Mouse (Mus musculus): ENCODE results near the gene Cep63. TPM values are rescaled to one million over a fixed set of nuclear protein-coding genes. Genes with fewer than 3 reads are reported as not detected.
A peak's percentile ranks its signal among the peaks of the same experiment; 100 is the strongest.

Gene Cep63
- polyA plus RNA-seq, 1 experiment from 2014 or later: 25.8 TPM

DNA sequence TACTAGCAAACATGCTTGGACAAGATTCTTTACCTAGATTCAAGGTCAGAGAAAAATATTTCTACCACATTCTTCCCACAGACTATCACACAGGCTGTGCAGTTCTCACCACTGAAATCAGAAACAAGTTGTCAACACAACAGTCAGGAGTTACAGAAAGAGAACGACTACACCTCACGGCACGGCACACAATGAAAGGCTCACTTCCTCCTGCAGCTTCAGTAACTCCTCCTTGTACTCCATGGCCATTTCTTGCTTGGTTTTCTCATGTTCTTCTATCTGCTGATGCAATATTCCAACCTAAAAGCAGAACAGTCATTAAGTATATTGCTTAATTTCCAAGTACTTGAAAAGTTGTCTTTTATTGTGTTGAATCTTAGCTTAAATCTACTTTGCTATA, 11.3 kb downstream of the Cep63 start:
- Histone ChIP-seq H3K36me3 (ENCODE audit: control insufficient read depth, insufficient read depth) (peaks cover 30% of the 10 kb centered on the region), H3K27ac (ENCODE audit: low read depth, low read length) (peak overlapping the region; percentile 46), H3K4me3 (ENCODE audit: low read depth, low read length) (no peak overlapping the region), H3K4me1 (replicated peaks; ENCODE audit: control insufficient read depth, insufficient read depth, low read length) (no peaks in the 10 kb centered on the region), H3K9me3 (ENCODE audit: control insufficient read depth) (no peaks in the 10 kb centered on the region), H3K27me3 (replicated peaks; ENCODE audit: control insufficient read depth, insufficient read depth, low read length) (no peaks in the 10 kb centered on the region), H3K4me2 (replicated peaks; ENCODE audit: low read depth) (0 out of 2 replicates have a peak overlapping the region, but pooled peaks have one; percentile 3), H3K9ac (ENCODE audit: low read depth, low read length) (no peak overlapping the region)
- TF ChIP-seq CTCF (IDR thresholded peaks at IDR 0.05; ENCODE audit: low read depth): no peak
- WGBS: 55% methylated on average over 3 of the region's 3 CpGs
- peak; percentile 56; the same call in 1 of the 2 replicates for ATAC-seq

DNA sequence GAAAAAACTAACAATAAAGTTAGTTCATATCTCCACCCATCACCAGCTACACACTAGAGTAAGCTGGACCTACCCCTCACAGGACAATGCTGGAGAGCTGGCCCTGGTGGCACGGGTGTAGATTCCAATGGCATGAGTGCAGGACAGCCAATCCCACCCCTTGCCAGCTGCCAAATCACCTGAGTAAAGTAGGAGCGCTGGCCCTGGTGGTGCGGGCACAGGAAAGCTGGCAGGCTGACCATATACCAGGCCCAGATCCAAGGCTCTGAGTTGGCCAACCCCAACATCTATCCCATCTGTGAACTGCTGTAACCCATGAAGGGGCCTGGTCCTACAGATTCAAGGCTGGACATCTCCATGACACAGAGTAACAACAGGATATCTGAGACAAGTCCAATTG, 17.1 kb downstream of the Cep63 start:
- no peak for TF ChIP-seq CTCF (IDR thresholded peaks at IDR 0.05; ENCODE audit: low read depth)
- H3K36me3 ChIP-seq (ENCODE audit: control insufficient read depth, insufficient read depth): peaks cover 36% of the 10 kb centered on the region
- ATAC-seq: no peak
- H3K9ac ChIP-seq (ENCODE audit: low read depth, low read length): no peak overlapping the region
- H3K9me3 ChIP-seq (ENCODE audit: control insufficient read depth): no peaks in the 10 kb centered on the region
- no peaks in the 10 kb centered on the region for H3K4me1 ChIP-seq (replicated peaks; ENCODE audit: control insufficient read depth, insufficient read depth, low read length)
- no peak overlapping the region for H3K4me2 ChIP-seq (replicated peaks; ENCODE audit: low read depth)
- 90% methylated on average over 3 of the region's 3 CpGs for WGBS
- H3K27me3 ChIP-seq (replicated peaks; ENCODE audit: control insufficient read depth, insufficient read depth, low read length): no peaks in the 10 kb centered on the region
- no peak overlapping the region for H3K27ac ChIP-seq (ENCODE audit: low read depth, low read length)
- no peak overlapping the region for H3K4me3 ChIP-seq (ENCODE audit: low read depth, low read length)

DNA sequence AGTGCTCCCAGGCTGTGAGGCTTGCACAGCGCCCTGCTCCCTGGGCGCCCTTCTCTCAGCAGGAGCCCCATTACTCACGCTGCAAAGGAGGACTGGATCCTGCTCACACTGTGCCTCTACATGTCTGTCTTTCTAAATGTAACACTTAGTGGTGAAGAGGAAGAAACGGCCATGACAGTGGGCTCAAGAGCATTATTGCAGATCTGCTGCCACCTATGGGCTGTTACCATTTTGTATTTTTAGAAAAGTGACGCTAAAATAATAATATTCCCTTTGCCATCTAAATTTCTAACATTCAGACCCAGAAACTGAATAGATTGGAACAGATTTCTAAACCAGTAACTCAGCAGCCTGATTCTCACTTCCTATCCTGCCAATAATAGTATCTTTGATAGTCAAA, 18.9 kb downstream of the Cep63 start:
- no peak for ATAC-seq
- Histone ChIP-seq H3K9me3 (ENCODE audit: control insufficient read depth) (no peaks in the 10 kb centered on the region), H3K4me2 (replicated peaks; ENCODE audit: low read depth) (no peak overlapping the region), H3K9ac (ENCODE audit: low read depth, low read length) (no peak overlapping the region), H3K36me3 (ENCODE audit: control insufficient read depth, insufficient read depth) (peaks cover 28% of the 10 kb centered on the region), H3K4me3 (ENCODE audit: low read depth, low read length) (no peak overlapping the region), H3K27me3 (replicated peaks; ENCODE audit: control insufficient read depth, insufficient read depth, low read length) (no peaks in the 10 kb centered on the region), H3K4me1 (replicated peaks; ENCODE audit: control insufficient read depth, insufficient read depth, low read length) (no peaks in the 10 kb centered on the region), H3K27ac (ENCODE audit: low read depth, low read length) (no peak overlapping the region)
- 70% methylated on average over 5 of the region's 5 CpGs for WGBS
- peak; percentile 55 for TF ChIP-seq CTCF (IDR thresholded peaks at IDR 0.05; ENCODE audit: low read depth)

DNA sequence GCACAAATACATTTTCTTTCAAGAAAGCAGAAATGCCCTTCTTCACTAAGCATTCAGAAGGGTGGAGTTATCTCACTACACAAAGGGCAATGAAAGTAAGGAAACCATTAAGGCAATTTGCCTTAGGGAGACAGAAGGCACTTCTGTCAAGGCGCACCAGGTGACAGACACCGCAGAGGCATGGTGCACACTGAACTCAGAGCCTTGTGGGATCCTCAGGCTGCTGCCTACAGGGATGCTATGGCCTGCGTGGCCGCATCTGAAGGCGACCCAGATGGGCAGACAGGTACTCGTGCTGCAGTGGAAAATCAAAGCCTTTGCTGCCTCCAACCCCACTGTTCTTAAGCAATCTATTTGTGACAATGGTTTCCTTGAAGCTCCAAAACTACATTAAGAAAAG, 21.2 kb downstream of the Cep63 start:
- H3K9me3 ChIP-seq (ENCODE audit: control insufficient read depth): no peaks in the 10 kb centered on the region
- ATAC-seq: no peak
- H3K4me1 ChIP-seq (replicated peaks; ENCODE audit: control insufficient read depth, insufficient read depth, low read length): no peaks in the 10 kb centered on the region
- TF ChIP-seq CTCF (IDR thresholded peaks at IDR 0.05; ENCODE audit: low read depth): no peak
- H3K4me3 ChIP-seq (ENCODE audit: low read depth, low read length): no peak overlapping the region
- H3K27me3 ChIP-seq (replicated peaks; ENCODE audit: control insufficient read depth, insufficient read depth, low read length): no peaks in the 10 kb centered on the region
- WGBS: 95% methylated on average over 6 of the region's 6 CpGs
- no peak overlapping the region for H3K4me2 ChIP-seq (replicated peaks; ENCODE audit: low read depth)
- H3K36me3 ChIP-seq (ENCODE audit: control insufficient read depth, insufficient read depth): peaks cover 18% of the 10 kb centered on the region
- H3K9ac ChIP-seq (ENCODE audit: low read depth, low read length): no peak overlapping the region
- no peak overlapping the region for H3K27ac ChIP-seq (ENCODE audit: low read depth, low read length)

GRCm38 (mm10) chr9:102601666-102602065, 24.7 kb downstream of the Cep63 start:
- no peak for TF ChIP-seq CTCF (IDR thresholded peaks at IDR 0.05; ENCODE audit: low read depth)
- Histone ChIP-seq H3K9me3 (ENCODE audit: control insufficient read depth) (no peaks in the 10 kb centered on the region), H3K27me3 (replicated peaks; ENCODE audit: control insufficient read depth, insufficient read depth, low read length) (no peaks in the 10 kb centered on the region), H3K9ac (ENCODE audit: low read depth, low read length) (no peak overlapping the region), H3K4me1 (replicated peaks; ENCODE audit: control insufficient read depth, insufficient read depth, low read length) (no peaks in the 10 kb centered on the region), H3K4me3 (ENCODE audit: low read depth, low read length) (no peak overlapping the region), H3K4me2 (replicated peaks; ENCODE audit: low read depth) (no peak overlapping the region; the same call in 1 of the 2 replicates), H3K27ac (ENCODE audit: low read depth, low read length) (peak overlapping the region; percentile 81), H3K36me3 (ENCODE audit: control insufficient read depth, insufficient read depth) (peaks cover 16% of the 10 kb centered on the region)
- 41% methylated on average over 2 of the region's 2 CpGs for WGBS
- peak; percentile 74 for ATAC-seq

DNA sequence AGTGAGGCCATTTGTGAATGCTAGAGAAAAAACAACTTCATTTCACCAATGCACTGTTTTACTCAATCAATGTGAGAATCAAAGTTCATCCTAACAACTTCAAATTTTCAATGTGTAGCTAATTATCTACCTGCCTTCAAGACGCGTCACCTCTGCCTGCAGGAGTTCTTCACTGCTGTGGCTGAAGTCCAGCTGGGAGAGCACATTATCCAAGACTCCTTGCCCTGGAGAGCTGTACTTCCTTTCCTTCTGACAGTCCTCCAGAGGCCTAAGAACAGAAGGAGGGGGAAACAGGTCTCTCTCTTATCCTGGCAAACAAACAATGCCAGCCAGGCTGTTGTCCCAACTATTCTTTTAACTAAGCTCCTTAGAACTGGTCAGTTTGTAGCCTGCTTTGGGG, 25.1 kb downstream of the Cep63 start:
- TF ChIP-seq CTCF (IDR thresholded peaks at IDR 0.05; ENCODE audit: low read depth): no peak
- Histone ChIP-seq H3K4me1 (replicated peaks; ENCODE audit: control insufficient read depth, insufficient read depth, low read length) (no peaks in the 10 kb centered on the region), H3K4me3 (ENCODE audit: low read depth, low read length) (no peak overlapping the region), H3K9ac (ENCODE audit: low read depth, low read length) (no peak overlapping the region), H3K27me3 (replicated peaks; ENCODE audit: control insufficient read depth, insufficient read depth, low read length) (no peaks in the 10 kb centered on the region), H3K4me2 (replicated peaks; ENCODE audit: low read depth) (no peak overlapping the region; the same call in 1 of the 2 replicates), H3K36me3 (ENCODE audit: control insufficient read depth, insufficient read depth) (peaks cover 16% of the 10 kb centered on the region), H3K27ac (ENCODE audit: low read depth, low read length) (peak overlapping the region; percentile 81), H3K9me3 (ENCODE audit: control insufficient read depth) (no peaks in the 10 kb centered on the region)
- peak; percentile 85 for ATAC-seq
- WGBS: 45% methylated on average over 2 of the region's 2 CpGs
